Mouse (Mus musculus) layer of hippocampus, postnatal 25 days (tissue): ENCODE data around the gene Cd300ld5. TPM values are rescaled to one million over a fixed set of nuclear protein-coding genes. Genes with fewer than 3 reads are reported as not detected.
A peak's percentile ranks its signal among the peaks of the same experiment; 100 is the strongest.
"Not testable (repeated sequence)": the region's sequence is repeated elsewhere in the genome, so short reads cannot be mapped to it uniquely, and the experiment has no call there.

ENCODE experiments used
- DNase-seq, 2 experiments: peaks; one replicate each; pipeline ENCODE4 v3.0.0; 2022; ENCODE audit warnings: mixed read lengths in 2 of 2, low spot score in 1 of 2; ENCODE audit errors: extremely low spot score in 1 of 2
- total RNA-seq, 2 experiments: library from RNA; stranded (reverse); gene quantifications; 2 replicates each; pipeline ENCODE4 v1.2.3; 2021

Cd300ld5 gene
- total RNA-seq, result 1 to 10 TPM in 1 of 2 experiments, not detected in 1; 2.3 TPM

- not testable (repeated sequence) for DNase-seq
These were observed at the start of gene Cd300ld5 for GRCm38 (mm10) chr11:115037669-115038068. Gene Cd300ld5, minus strand, starts transcription at chr11:115037769.

- no peak for DNase-seq
These were observed 48.6 kb upstream of the Cd300ld5 start for GRCm38 (mm10) chr11:115086213-115086612.

- DNase-seq, result no peak
These were observed 47.5 kb upstream of the Cd300ld5 start for GRCm38 (mm10) chr11:115085064-115085463.

- DNase-seq, result no peak
These were observed 47.0 kb upstream of the Cd300ld5 start for GRCm38 (mm10) chr11:115084595-115084994.

GRCm38 (mm10) chr11:115083376-115084139, 46.0 kb upstream of the Cd300ld5 start:
- DNase-seq, result peak; percentile 59 to 92

- DNase-seq, result no peak
These were observed 44.6 kb upstream of the Cd300ld5 start for GRCm38 (mm10) chr11:115082196-115082595.

- no peak for DNase-seq
These were observed 43.8 kb upstream of the Cd300ld5 start for GRCm38 (mm10) chr11:115081373-115081772.

- DNase-seq, result peak; percentile 21 to 35
These were observed 43.3 kb upstream of the Cd300ld5 start for GRCm38 (mm10) chr11:115080886-115081285.

- no peak for DNase-seq
These were observed 41.1 kb upstream of the Cd300ld5 start for GRCm38 (mm10) chr11:115078680-115079079.

- DNase-seq, result no peak
These were observed 39.9 kb upstream of the Cd300ld5 start for GRCm38 (mm10) chr11:115077436-115077835.

- DNase-seq, result no peak
These were observed 38.3 kb upstream of the Cd300ld5 start for GRCm38 (mm10) chr11:115075859-115076258.

- no peak for DNase-seq
These were observed 37.8 kb upstream of the Cd300ld5 start for GRCm38 (mm10) chr11:115075407-115075806.

GRCm38 (mm10) chr11:115073002-115073401, 35.4 kb upstream of the Cd300ld5 start:
- no peak for DNase-seq

- DNase-seq, result no peak
These were observed 34.2 kb upstream of the Cd300ld5 start for GRCm38 (mm10) chr11:115071631-115072294.

GRCm38 (mm10) chr11:115071015-115071551, 33.5 kb upstream of the Cd300ld5 start:
- no peak for DNase-seq

GRCm38 (mm10) chr11:115066768-115067167, 29.2 kb upstream of the Cd300ld5 start:
- no peak for DNase-seq

- no peak for DNase-seq
These were observed 24.5 kb upstream of the Cd300ld5 start, which contains the start of gene Cd300e for GRCm38 (mm10) chr11:115062077-115062476. Gene Cd300e, minus strand, starts transcription at chr11:115062177.

- DNase-seq, result no peak
These were observed 22.2 kb upstream of the Cd300ld5 start for GRCm38 (mm10) chr11:115059797-115060196.

GRCm38 (mm10) chr11:115058701-115059100, 21.1 kb upstream of the Cd300ld5 start:
- DNase-seq, result no peak

- DNase-seq, result no peak
These were observed 17.0 kb upstream of the Cd300ld5 start for GRCm38 (mm10) chr11:115054537-115054936.

- DNase-seq, result no peak
These were observed 15.4 kb upstream of the Cd300ld5 start for GRCm38 (mm10) chr11:115052991-115053390.
